Mouse (Mus musculus) stomach, postnatal 0 days (tissue): ENCODE results near the gene Tmem82.

Source experiments
- CTCF ChIP-seq: IDR thresholded peaks from 2 replicates; pipeline ENCODE4 v1.5.1; 2016; ENCODE audit warnings: antibody characterized with exemption, low read depth, mild to moderate bottlenecking, moderate library complexity
- EP300 ChIP-seq: optimal IDR thresholded peaks from 2 replicates; pipeline ENCODE3; 2016; ENCODE audit warnings: antibody characterized with exemption

- TF ChIP-seq CTCF (peak; percentile 96), EP300 (peak; percentile 49)
Measured at GRCm38 (mm10) chr4:141574789-141575702, 43.4 kb downstream of the Tmem82 start.
